Mouse (Mus musculus) spleen, postnatal 4 days (tissue): ENCODE results near the gene Eras.
"Not testable (repeated sequence)": the region's sequence is repeated elsewhere in the genome, so short reads cannot be mapped to it uniquely, and the experiment has no call there.

Experiments used
- DNase-seq, 2 experiments: peaks; one replicate each; pipeline ENCODE4 v3.0.0; 2022; ENCODE audit warnings: low spot score in 2 of 2

Eras gene

GRCm38 (mm10) chrX:7910473-7910872 is 17.9 kb downstream of the Eras start:
- no peak for DNase-seq

GRCm38 (mm10) chrX:7909242-7909641 is 19.2 kb downstream of the Eras start, which contains the start of gene Gm10490:
TSS of gene Gm10490 (plus strand) at chrX:7909542.
- DNase-seq = not testable (repeated sequence)

GRCm38 (mm10) chrX:7907735-7908134 is 20.7 kb downstream of the Eras start, which contains the start of gene Gm10491:
TSS of gene Gm10491 (minus strand) at chrX:7907835.
- no peak for DNase-seq

GRCm38 (mm10) chrX:7904441-7904840 is 24.0 kb downstream of the Eras start:
- no peak for DNase-seq

- DNase-seq = peak; percentile 84 to 87
These were observed 29.2 kb downstream of the Eras start, which contains the start of the genes Pqbp1 and Timm17b for GRCm38 (mm10) chrX:7898880-7899874. TSS of gene Pqbp1 (minus strand) at chrX:7899269. TSS of gene Timm17b (plus strand) at chrX:7899357.

- DNase-seq = no peak
These were observed 30.2 kb downstream of the Eras start for GRCm38 (mm10) chrX:7898211-7898610.

GRCm38 (mm10) chrX:7883841-7884567 is 44.4 kb downstream of the Eras start, which contains the start of gene Slc35a2:
TSS of gene Slc35a2 (plus strand) at chrX:7884028.
- peak; percentile 68 to 81 for DNase-seq

GRCm38 (mm10) chrX:7879819-7880218 is 48.6 kb downstream of the Eras start:
- peak; percentile 58 to 78 for DNase-seq

- peak in 1 of 2 experiments; percentile 72 for DNase-seq
These were observed 49.9 kb downstream of the Eras start for GRCm38 (mm10) chrX:7878495-7878894.

GRCm38 (mm10) chrX:7878007-7878419 is 50.4 kb downstream of the Eras start, which contains the start of gene Pim2:
TSS of gene Pim2 (plus strand) at chrX:7878262.
- DNase-seq = peak; percentile 82 to 90
